Mouse (Mus musculus) kidney, postnatal 0 days (tissue): ENCODE measurements at regions not wholly inside any gene's neighbourhood (a gene's known extent, or its start where the extent isn't known, plus 50 kb on each side); places are given as distances from the start of the nearest gene placed in this dataset.

Experiments used
- ATAC-seq: fragments of 200-750 bp; cut with Nextera tagmentation; replicated peaks from 2 replicates; pipeline ENCODE4 v1.8.0; 2017; ENCODE audit warnings: low read depth, moderate number of reproducible peaks, moderate TSS enrichment, moderate library complexity; ENCODE audit not compliant: low FRiP score
- DNase-seq: peaks from one replicate; pipeline ENCODE4 v3.0.0-alpha.2; 2016; ENCODE audit warnings: low spot score
- H3K27ac ChIP-seq: fragments of 300-500 bp; sonication (generic); 2 replicates; pipeline ENCODE4 v1.5.1; 2014; ENCODE audit warnings: mild to moderate bottlenecking
- H3K27me3 ChIP-seq: fragments of 300-500 bp; sonication (generic); 2 replicates; pipeline ENCODE4 v1.6.1; 2014; ENCODE audit warnings: low read length, mixed read lengths; ENCODE audit not compliant: insufficient read depth
- H3K36me3 ChIP-seq: fragments of 300-500 bp; sonication (generic); 2 replicates; pipeline ENCODE4 v1.6.1; 2014; ENCODE audit warnings: low read length, mixed read lengths; ENCODE audit not compliant: insufficient read depth
- H3K4me1 ChIP-seq: fragments of 300-500 bp; sonication (generic); replicated peaks from 2 replicates; pipeline ENCODE4 v1.6.1; 2014; ENCODE audit warnings: antibody characterized with exemption, low read length, mixed read lengths; ENCODE audit not compliant: insufficient read depth
- H3K4me2 ChIP-seq: fragments of 300-500 bp; sonication (generic); 2 replicates; pipeline ENCODE4 v1.6.1; 2014; ENCODE audit warnings: mild to moderate bottlenecking, low read length, moderate library complexity, mixed read lengths
- H3K4me3 ChIP-seq: fragments of 300-500 bp; sonication (generic); replicated peaks from 2 replicates; pipeline ENCODE4 v1.5.1; 2014; ENCODE audit warnings: low read depth, low read length
- H3K9ac ChIP-seq: fragments of 300-500 bp; sonication (generic); 2 replicates; pipeline ENCODE4 v1.6.1; 2014; ENCODE audit warnings: low read depth, low read length
- H3K9me3 ChIP-seq: fragments of 300-500 bp; sonication (generic); replicated peaks from 2 replicates; pipeline ENCODE4 v1.6.1; 2016; ENCODE audit warnings: low read length, inconsistent platforms, mixed read lengths
- CTCF ChIP-seq: IDR thresholded peaks from 2 replicates; pipeline ENCODE4 v1.5.1; 2016; ENCODE audit warnings: antibody characterized with exemption, low read depth, mild to moderate bottlenecking, moderate library complexity
- WGBS: fragments of 180-500 bp; shearing (Covaris S2); extraction: QIAGEN DNeasy Blood & Tissue Kit; methylation state at CpG from one replicate; pipeline ENCODE4 v1.1.7; 2014; 5-methylcytosine and 5-hydroxymethylcytosine counted together

GRCm38 (mm10) chr11:90981626-90982025, 293.5 kb upstream of the Tom1l1 start:
- no peak for DNase-seq
- no peak overlapping the region for H3K27ac ChIP-seq
- H3K4me1 ChIP-seq = no peaks in the 10 kb centered on the region
- 93% methylated on average over 1 of the region's 1 CpGs for WGBS
- ATAC-seq = no peak
- H3K4me3 ChIP-seq = no peak overlapping the region
- no peaks in the 10 kb centered on the region for H3K9me3 ChIP-seq
- H3K27me3 ChIP-seq = no peaks in the 10 kb centered on the region
- no peak for TF ChIP-seq CTCF
- H3K9ac ChIP-seq = no peak overlapping the region
- no peak overlapping the region for H3K4me2 ChIP-seq
- H3K36me3 ChIP-seq = no peaks in the 10 kb centered on the region

- no peaks in the 10 kb centered on the region for H3K9me3 ChIP-seq
- no peak overlapping the region for H3K27ac ChIP-seq
- H3K4me3 ChIP-seq = no peak overlapping the region
- H3K4me1 ChIP-seq = no peaks in the 10 kb centered on the region
- H3K4me2 ChIP-seq = no peak overlapping the region
- H3K36me3 ChIP-seq = no peaks in the 10 kb centered on the region
- ATAC-seq = no peak
- no peak for TF ChIP-seq CTCF
- DNase-seq = no peak
- no peaks in the 10 kb centered on the region for H3K27me3 ChIP-seq
- WGBS = 83% methylated on average over 3 of the region's 3 CpGs
- H3K9ac ChIP-seq = no peak overlapping the region
These were observed 290.1 kb upstream of the Tom1l1 start for GRCm38 (mm10) chr11:90978234-90978633.

DNA sequence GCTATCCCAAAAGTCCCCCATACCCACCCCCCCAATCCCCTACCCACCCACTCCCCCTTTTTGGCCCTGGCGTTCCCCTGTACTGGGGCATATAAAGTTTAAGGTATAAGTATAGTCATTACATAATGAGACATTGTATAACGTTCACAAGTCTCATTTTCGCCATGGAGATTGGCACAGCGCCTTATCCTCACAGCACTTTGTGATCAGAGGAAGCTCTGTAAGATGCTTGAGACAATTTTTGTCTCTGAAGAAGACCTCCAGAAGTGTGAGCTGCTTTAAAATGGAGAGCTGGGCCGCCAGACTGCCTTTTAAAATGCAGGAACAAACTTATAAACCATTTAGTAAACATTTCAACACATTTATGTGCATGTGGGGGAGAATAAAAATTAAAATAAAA, 252.9 kb upstream of the Tom1l1 start:
- no peaks in the 10 kb centered on the region for H3K36me3 ChIP-seq
- H3K4me3 ChIP-seq = no peak overlapping the region
- ATAC-seq = no peak
- no peak for DNase-seq
- no peak overlapping the region for H3K27ac ChIP-seq
- H3K4me1 ChIP-seq = no peaks in the 10 kb centered on the region
- H3K9ac ChIP-seq = no peak overlapping the region
- no peaks in the 10 kb centered on the region for H3K27me3 ChIP-seq
- H3K4me2 ChIP-seq = no peak overlapping the region
- no peaks in the 10 kb centered on the region for H3K9me3 ChIP-seq
- WGBS = 81% methylated on average over 5 of the region's 5 CpGs
- no peak for TF ChIP-seq CTCF

DNA sequence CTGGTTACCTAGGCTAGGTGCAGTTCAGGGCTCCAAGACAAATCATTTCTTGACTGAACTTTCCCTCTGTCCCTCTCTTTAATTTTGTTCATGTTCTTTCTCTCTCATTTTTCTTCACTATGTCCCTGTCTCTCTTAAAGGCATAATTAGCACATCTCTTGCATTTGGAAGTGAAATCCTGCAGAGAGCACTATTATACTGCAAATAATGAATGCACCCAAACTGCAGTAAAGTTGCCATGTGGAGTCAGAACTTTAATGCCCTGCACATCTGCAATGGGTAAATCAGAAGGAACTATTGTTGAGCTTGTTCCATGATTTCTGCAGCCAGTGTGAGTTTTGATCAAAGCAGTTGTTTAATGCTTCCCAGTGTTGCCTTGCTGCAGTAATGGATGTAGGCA, 237.6 kb upstream of the Tom1l1 start:
- no peaks in the 10 kb centered on the region for H3K4me1 ChIP-seq

GRCm38 (mm10) chr11:90917782-90918181, 229.6 kb upstream of the Tom1l1 start:
- Histone ChIP-seq H3K27me3 (no peaks in the 10 kb centered on the region), H3K9ac (no peak overlapping the region), H3K27ac (no peak overlapping the region), H3K4me2 (no peak overlapping the region), H3K4me3 (no peak overlapping the region), H3K4me1 (no peaks in the 10 kb centered on the region), H3K9me3 (no peaks in the 10 kb centered on the region), H3K36me3 (no peaks in the 10 kb centered on the region)
- peak; percentile 40 for TF ChIP-seq CTCF
- whole genome bisulfite sequencing = 32% methylated on average over 3 of the region's 3 CpGs
- DNase-seq (peak; percentile 15), ATAC-seq (no peak)

More for the DNA sequence above, 237.6 kb upstream of the Tom1l1 start:
- Histone ChIP-seq H3K36me3 (no peaks in the 10 kb centered on the region), H3K27me3 (no peaks in the 10 kb centered on the region), H3K9me3 (no peaks in the 10 kb centered on the region), H3K9ac (no peak overlapping the region), H3K4me3 (no peak overlapping the region), H3K27ac (no peak overlapping the region), H3K4me2 (no peak overlapping the region)
- ATAC-seq = no peak
- peak; percentile 14 for DNase-seq
- peak; percentile 29; the same call in 1 of the 2 replicates for TF ChIP-seq CTCF

DNA sequence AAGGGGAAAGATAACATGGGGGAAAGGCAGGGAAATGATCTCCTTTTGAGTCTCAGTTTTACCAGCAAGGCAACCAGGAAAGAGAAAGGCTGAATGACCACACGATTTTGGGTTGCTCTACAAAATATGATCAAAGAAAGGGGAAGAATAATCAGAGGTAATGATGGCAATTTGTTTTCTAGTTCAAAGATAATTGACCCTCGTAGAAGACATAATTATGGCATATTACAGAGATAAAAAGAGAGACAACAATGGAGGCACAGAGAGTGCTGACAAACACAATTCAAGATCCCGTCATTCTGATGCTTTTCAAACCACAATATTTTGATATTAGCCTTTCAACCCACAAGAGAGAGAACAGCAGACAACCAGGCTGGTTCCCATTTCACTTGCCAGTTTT, 206.1 kb upstream of the Tom1l1 start:
- Histone ChIP-seq H3K27me3 (no peaks in the 10 kb centered on the region), H3K36me3 (no peaks in the 10 kb centered on the region), H3K27ac (no peak overlapping the region), H3K9ac (no peak overlapping the region), H3K9me3 (no peaks in the 10 kb centered on the region), H3K4me2 (no peak overlapping the region), H3K4me3 (no peak overlapping the region), H3K4me1 (no peaks in the 10 kb centered on the region)
- DNase-seq (no peak), ATAC-seq (no peak)
- 62% methylated on average over 3 of the region's 3 CpGs for WGBS
- no peak for TF ChIP-seq CTCF

DNA sequence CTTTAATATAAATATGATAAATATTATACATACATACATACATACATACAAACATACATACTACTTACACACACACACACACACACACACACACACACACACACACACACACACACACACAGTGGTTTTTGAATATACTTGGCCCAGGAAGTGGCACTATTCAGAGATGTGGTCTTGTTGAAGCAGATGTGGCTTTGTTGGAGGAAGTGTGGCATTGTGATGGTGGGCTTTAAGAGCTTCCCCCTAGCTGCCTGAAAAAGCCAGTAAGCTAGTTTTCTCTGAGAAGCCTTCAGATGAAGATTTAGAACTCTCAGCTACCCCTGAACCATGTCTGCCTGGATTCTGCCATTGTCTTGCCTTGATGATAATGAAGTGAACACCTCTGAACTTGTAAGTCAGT, 185.0 kb upstream of the Tom1l1 start:
- no peaks in the 10 kb centered on the region for H3K27me3 ChIP-seq
- H3K36me3 ChIP-seq = no peaks in the 10 kb centered on the region
- H3K27ac ChIP-seq = no peak overlapping the region
- no peak for TF ChIP-seq CTCF
- DNase-seq (no peak), ATAC-seq (no peak)
- H3K9ac ChIP-seq = no peak overlapping the region
- no peak overlapping the region for H3K4me2 ChIP-seq
- H3K4me3 ChIP-seq = no peak overlapping the region
- H3K9me3 ChIP-seq = no peaks in the 10 kb centered on the region
- no peaks in the 10 kb centered on the region for H3K4me1 ChIP-seq
